Mouse (Mus musculus): ENCODE measurements around the gene Kirrel. TPM values are rescaled to one million over a fixed set of nuclear protein-coding genes. Genes with fewer than 3 reads are reported as not detected.

Gene Kirrel
- total and polyA plus RNA-seq, 2 experiments from 2014 or later, result 2.9 to 11.3 TPM

GRCm38 (mm10) chr3:87162380-87162779 lies 12.2 kb downstream of the Kirrel start:
- peaks cover 25% of the 10 kb centered on the region for H3K4me1 ChIP-seq (ENCODE audit: insufficient read depth, low read length)
- H3K4me3 ChIP-seq (ENCODE audit: low read length), result no peak overlapping the region
- no peaks in the 10 kb centered on the region for H3K9me3 ChIP-seq (ENCODE audit: low read length)
- H3K4me2 ChIP-seq (ENCODE audit: low read depth, low read length), result no peak overlapping the region
- no peak for DNase-seq (ENCODE audit: low spot score)
- no peak overlapping the region for H3K9ac ChIP-seq (replicated peaks; ENCODE audit: low read length)
- no peak for TF ChIP-seq CTCF (IDR thresholded peaks at IDR 0.05; ENCODE audit: low read depth)
- ATAC-seq, result no peak
- WGBS, result 73% methylated on average over 5 of the region's 5 CpGs
- no peaks in the 10 kb centered on the region for H3K36me3 ChIP-seq (ENCODE audit: insufficient read depth, low read length)
- H3K27me3 ChIP-seq (ENCODE audit: insufficient read depth, low read length), result no peaks in the 10 kb centered on the region
- no peak overlapping the region for H3K27ac ChIP-seq

GRCm38 (mm10) chr3:87161601-87162000 lies 12.9 kb downstream of the Kirrel start:
- H3K4me2 ChIP-seq (ENCODE audit: low read depth, low read length), result no peak overlapping the region
- no peaks in the 10 kb centered on the region for H3K27me3 ChIP-seq (ENCODE audit: insufficient read depth, low read length)
- no peaks in the 10 kb centered on the region for H3K36me3 ChIP-seq (ENCODE audit: insufficient read depth, low read length)
- DNase-seq (ENCODE audit: low spot score), result no peak
- H3K4me3 ChIP-seq (ENCODE audit: low read length), result no peak overlapping the region
- 93% methylated on average over 5 of the region's 5 CpGs for WGBS
- ATAC-seq, result no peak
- no peak overlapping the region for H3K9ac ChIP-seq (replicated peaks; ENCODE audit: low read length)
- peaks cover 25% of the 10 kb centered on the region for H3K4me1 ChIP-seq (ENCODE audit: insufficient read depth, low read length)
- no peaks in the 10 kb centered on the region for H3K9me3 ChIP-seq (ENCODE audit: low read length)
- peak overlapping the region; percentile 51; the same call in 1 of the 2 replicates for H3K27ac ChIP-seq
- no peak for TF ChIP-seq CTCF (IDR thresholded peaks at IDR 0.05; ENCODE audit: low read depth)

GRCm38 (mm10) chr3:87160819-87161509 lies 13.6 kb downstream of the Kirrel start:
- DNase-seq (ENCODE audit: low spot score) (peak; percentile 72), ATAC-seq (peak; percentile 74)
- peak overlapping the region; percentile 51; the same call in 1 of the 2 replicates for H3K27ac ChIP-seq
- WGBS, result 33% methylated on average over 6 of the region's 6 CpGs
- no peak overlapping the region for H3K4me3 ChIP-seq (ENCODE audit: low read length)
- H3K9ac ChIP-seq (replicated peaks; ENCODE audit: low read length), result 0 out of 2 replicates have a peak overlapping the region, but pooled peaks have one; percentile 22
- TF ChIP-seq CTCF (IDR thresholded peaks at IDR 0.05; ENCODE audit: low read depth), result no peak
- no peaks in the 10 kb centered on the region for H3K27me3 ChIP-seq (ENCODE audit: insufficient read depth, low read length)
- no peaks in the 10 kb centered on the region for H3K36me3 ChIP-seq (ENCODE audit: insufficient read depth, low read length)
- no peaks in the 10 kb centered on the region for H3K9me3 ChIP-seq (ENCODE audit: low read length)
- H3K4me1 ChIP-seq (ENCODE audit: insufficient read depth, low read length), result peaks cover 25% of the 10 kb centered on the region
- no peak overlapping the region for H3K4me2 ChIP-seq (ENCODE audit: low read depth, low read length)

GRCm38 (mm10) chr3:87159190-87159589 lies 15.4 kb downstream of the Kirrel start:
- Histone ChIP-seq H3K9me3 (ENCODE audit: low read length) (no peaks in the 10 kb centered on the region), H3K36me3 (ENCODE audit: insufficient read depth, low read length) (no peaks in the 10 kb centered on the region), H3K27me3 (ENCODE audit: insufficient read depth, low read length) (no peaks in the 10 kb centered on the region), H3K27ac (no peak overlapping the region), H3K9ac (replicated peaks; ENCODE audit: low read length) (no peak overlapping the region), H3K4me3 (ENCODE audit: low read length) (no peak overlapping the region), H3K4me1 (ENCODE audit: insufficient read depth, low read length) (peaks cover 34% of the 10 kb centered on the region), H3K4me2 (ENCODE audit: low read depth, low read length) (no peak overlapping the region)
- no peak for TF ChIP-seq CTCF (IDR thresholded peaks at IDR 0.05; ENCODE audit: low read depth)
- WGBS, result 62% methylated on average over 7 of the region's 7 CpGs
- no peak for ATAC-seq
- DNase-seq (ENCODE audit: low spot score), result no peak

- peak; percentile 27 for DNase-seq (ENCODE audit: low spot score)
- H3K9ac ChIP-seq (replicated peaks; ENCODE audit: low read length), result 0 out of 2 replicates have a peak overlapping the region, but pooled peaks have one; percentile 24
Observed at GRCm38 (mm10) chr3:87157767-87158291, 16.7 kb downstream of the Kirrel start.

GRCm38 (mm10) chr3:87157297-87157696 lies 17.2 kb downstream of the Kirrel start:
- Histone ChIP-seq H3K4me3 (ENCODE audit: low read length) (no peak overlapping the region), H3K9ac (replicated peaks; ENCODE audit: low read length) (no peak overlapping the region), H3K9me3 (ENCODE audit: low read length) (no peaks in the 10 kb centered on the region), H3K4me2 (ENCODE audit: low read depth, low read length) (no peak overlapping the region), H3K36me3 (ENCODE audit: insufficient read depth, low read length) (no peaks in the 10 kb centered on the region), H3K27me3 (ENCODE audit: insufficient read depth, low read length) (no peaks in the 10 kb centered on the region), H3K4me1 (ENCODE audit: insufficient read depth, low read length) (peaks cover 39% of the 10 kb centered on the region), H3K27ac (peak overlapping the region; percentile 58)
- 76% methylated on average over 6 of the region's 6 CpGs for WGBS
- DNase-seq (ENCODE audit: low spot score) (no peak), ATAC-seq (no peak)
- TF ChIP-seq CTCF (IDR thresholded peaks at IDR 0.05; ENCODE audit: low read depth), result no peak

More at GRCm38 (mm10) chr3:87157767-87158291, 16.7 kb downstream of the Kirrel start:
- TF ChIP-seq CTCF (IDR thresholded peaks at IDR 0.05; ENCODE audit: low read depth), result no peak
- Histone ChIP-seq H3K27ac (peak overlapping the region; percentile 58), H3K36me3 (ENCODE audit: insufficient read depth, low read length) (no peaks in the 10 kb centered on the region), H3K9me3 (ENCODE audit: low read length) (no peaks in the 10 kb centered on the region), H3K4me1 (ENCODE audit: insufficient read depth, low read length) (peaks cover 39% of the 10 kb centered on the region), H3K27me3 (ENCODE audit: insufficient read depth, low read length) (no peaks in the 10 kb centered on the region), H3K4me3 (ENCODE audit: low read length) (no peak overlapping the region), H3K4me2 (ENCODE audit: low read depth, low read length) (no peak overlapping the region)
- 19% methylated on average over 12 of the region's 12 CpGs for WGBS
- no peak for ATAC-seq
